Mouse (Mus musculus) small intestine, adult 10 weeks (tissue): ENCODE data around the gene Calml3. TPM values are rescaled to one million over a fixed set of nuclear protein-coding genes. Genes with fewer than 3 reads are reported as not detected.

Experiments used
- polyA plus RNA-seq: library from polyadenylated mRNA; stranded (reverse); fragments of 350-450 nt; fragmentation: Illumina TruSeq; extraction: RNeasy Lipid Tissue Mini Kit (QIAGEN cat#74804); gene quantifications from one replicate; pipeline ENCODE4 v1.2.3, GENCODE M21; 2014; ENCODE audit warnings: low replicate concordance

Gene Calml3
- not detected for polyA plus RNA-seq

GRCm38 (mm10) chr13:3804186-3804585, at the start of gene Calml3:
Gene Calml3 (minus strand): TSS chr13:3804316.

GRCm38 (mm10) chr13:3837312-3837807, 33.2 kb upstream of the Calml3 start, which contains the start of gene Calm4:
Gene Calm4 (plus strand): TSS chr13:3837757.

Other genes with a start within 250 kb of the Calml3 start
- gene Fam208b, start 193.2 kb downstream of the Calml3 start, polyA plus RNA-seq = 57.3 TPM
- gene Asb13, start 170.3 kb downstream of the Calml3 start, polyA plus RNA-seq = 38.7 TPM
- not detected for gene Calm4, start 33.4 kb upstream of the Calml3 start, polyA plus RNA-seq
- not detected for gene Calm5, start 49.9 kb upstream of the Calml3 start, polyA plus RNA-seq
- gene Net1, start 113.9 kb upstream of the Calml3 start, polyA plus RNA-seq = 648 TPM
- 104 TPM for gene Tubal3, start 114.0 kb upstream of the Calml3 start, polyA plus RNA-seq
- gene Ucn3, start 141.0 kb upstream of the Calml3 start, polyA plus RNA-seq = not detected
- 213 TPM for gene Akr1c14, start 244.7 kb upstream of the Calml3 start, polyA plus RNA-seq